Mouse (Mus musculus) heart, adult 18-20 months (tissue): Measurements from ENCODE around the gene Unc5c. TPM values are rescaled to one million over a fixed set of nuclear protein-coding genes. Genes with fewer than 3 reads are reported as not detected.
A peak's percentile ranks its signal among the peaks of the same experiment; 100 is the strongest.

Experiments used
- DNase-seq, 2 experiments: peaks; one replicate each; pipeline ENCODE4 v3.0.0; 2021 to 2022; ENCODE audit warnings: mixed read lengths in 1 of 2
- total RNA-seq, 2 experiments: library from RNA; stranded (reverse); gene quantifications; 2 replicates each; pipeline ENCODE4 v1.2.3; 2021

Gene Unc5c
- total RNA-seq, 2 experiments from 2014 or later = 0.27 to 0.49 TPM

DNA sequence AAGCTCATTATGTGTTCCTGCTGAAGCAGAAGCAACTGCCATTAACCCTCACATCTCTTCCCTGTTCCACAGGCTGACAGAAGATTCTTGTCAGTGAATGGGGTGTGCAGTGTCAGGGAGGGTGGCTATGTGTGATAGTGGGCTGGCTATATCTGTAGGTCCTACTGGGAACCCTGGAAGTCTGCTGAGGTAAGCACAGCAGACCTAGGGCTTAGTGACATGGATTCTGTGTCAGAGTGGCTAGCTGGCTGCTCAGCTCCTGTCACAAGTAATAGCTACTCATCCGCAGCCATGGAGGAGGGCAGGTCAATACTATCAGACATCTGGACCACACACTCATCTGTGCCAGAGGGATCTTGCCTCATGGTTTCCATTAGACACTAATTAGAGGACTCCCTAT lies 349.8 kb downstream of the Unc5c start:
- DNase-seq = no peak

DNA sequence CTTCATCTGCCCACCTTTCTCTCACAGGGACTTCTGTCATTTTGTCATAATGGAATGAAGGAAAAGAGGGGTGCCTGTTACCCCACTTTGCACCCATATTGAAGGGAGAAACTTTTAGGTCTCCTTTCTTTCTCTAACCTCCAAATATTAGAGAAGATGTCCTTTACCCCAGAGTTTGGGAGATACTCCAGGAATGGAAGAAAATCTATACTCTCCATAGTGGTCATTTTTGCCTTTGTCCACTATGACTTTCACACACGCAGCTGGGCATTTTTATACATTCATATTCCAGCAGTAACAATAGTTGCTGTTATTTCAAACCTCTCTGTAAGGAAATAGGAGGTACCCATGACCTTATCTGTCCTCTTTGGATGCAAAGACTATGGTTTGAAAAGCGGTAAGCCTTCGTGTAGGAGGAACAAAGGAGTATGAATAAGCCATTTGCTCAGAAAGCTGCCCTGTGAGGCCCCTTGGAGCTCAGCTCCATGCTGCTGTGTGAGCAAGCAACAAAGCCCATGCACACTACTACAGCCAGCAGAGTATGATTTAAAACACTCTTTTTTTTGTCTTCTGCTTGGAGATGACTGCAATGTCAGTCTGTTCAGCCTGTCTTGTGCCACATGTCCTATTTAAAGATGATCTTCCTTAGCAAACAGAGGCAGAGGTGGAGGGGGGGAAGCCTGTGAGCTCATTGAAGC lies 353.7 kb downstream of the Unc5c start:
- DNase-seq = no peak

DNA sequence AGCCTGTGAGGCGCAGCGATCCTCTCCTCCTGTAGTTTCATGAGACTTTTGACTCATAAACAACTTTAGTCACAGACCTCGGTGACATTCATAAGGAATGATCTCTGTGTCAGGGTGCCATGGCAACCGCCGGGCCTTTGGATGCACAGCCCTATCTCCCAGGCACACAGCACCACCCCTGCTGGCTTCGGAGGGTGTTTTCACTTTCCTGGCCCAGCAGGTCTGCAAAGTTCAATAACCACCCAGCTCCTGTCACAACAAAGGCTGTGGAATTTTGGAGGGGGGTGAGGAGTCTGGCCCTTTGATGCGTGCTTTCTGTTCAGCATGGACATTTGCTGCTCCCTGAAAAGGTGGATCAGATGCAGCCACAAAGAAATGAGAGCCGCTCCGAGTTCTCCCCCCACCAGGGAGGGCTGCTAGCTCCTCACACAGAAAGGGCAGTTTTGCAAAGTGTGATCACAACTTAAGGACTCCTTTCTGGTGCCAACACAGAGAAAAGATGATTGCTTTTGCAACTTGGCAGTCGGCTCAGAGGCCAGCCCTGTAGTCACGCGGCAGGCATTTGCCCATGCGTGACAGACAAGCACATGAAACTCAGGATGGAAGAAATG lies 354.4 kb downstream of the Unc5c start:
- DNase-seq = no peak

DNA sequence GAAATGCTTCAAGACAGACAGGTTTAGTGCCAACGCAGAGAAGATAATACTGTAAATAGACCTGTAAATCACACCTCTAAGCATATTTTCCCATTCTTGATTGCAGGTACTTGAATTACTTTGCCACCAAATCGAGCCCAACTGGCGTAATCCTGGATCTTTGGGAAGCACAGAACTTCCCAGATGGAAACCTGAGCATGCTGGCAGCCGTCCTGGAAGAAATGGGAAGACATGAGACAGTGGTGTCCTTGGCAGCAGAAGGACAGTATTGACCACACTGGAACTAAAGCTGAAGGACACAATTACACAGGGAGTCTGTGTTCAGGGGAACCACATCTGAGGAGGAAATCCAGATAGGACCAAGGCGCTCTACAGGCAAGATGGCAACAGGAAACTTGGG lies 363.3 kb downstream of the Unc5c start:
- no peak for DNase-seq

DNA sequence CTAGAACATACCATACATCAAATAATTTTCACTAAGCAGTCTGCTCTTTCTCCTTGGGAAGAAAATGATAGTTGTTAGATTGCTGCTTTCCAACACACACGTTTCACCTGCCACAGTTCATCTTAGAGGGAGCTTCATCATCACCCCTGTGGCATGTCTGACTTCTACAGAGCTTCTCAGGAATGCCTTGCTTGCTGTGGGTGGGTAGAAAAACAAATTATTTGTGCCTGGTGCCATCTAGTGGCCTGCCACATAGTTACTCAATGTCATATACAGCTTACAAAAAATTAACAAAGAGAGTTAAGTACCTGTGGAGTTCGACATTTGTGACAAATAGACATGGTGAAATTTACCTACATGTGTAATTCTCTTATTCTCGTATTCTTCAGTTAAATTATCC lies 366.1 kb downstream of the Unc5c start:
- peak in 1 of 2 experiments; percentile 47 for DNase-seq

DNA sequence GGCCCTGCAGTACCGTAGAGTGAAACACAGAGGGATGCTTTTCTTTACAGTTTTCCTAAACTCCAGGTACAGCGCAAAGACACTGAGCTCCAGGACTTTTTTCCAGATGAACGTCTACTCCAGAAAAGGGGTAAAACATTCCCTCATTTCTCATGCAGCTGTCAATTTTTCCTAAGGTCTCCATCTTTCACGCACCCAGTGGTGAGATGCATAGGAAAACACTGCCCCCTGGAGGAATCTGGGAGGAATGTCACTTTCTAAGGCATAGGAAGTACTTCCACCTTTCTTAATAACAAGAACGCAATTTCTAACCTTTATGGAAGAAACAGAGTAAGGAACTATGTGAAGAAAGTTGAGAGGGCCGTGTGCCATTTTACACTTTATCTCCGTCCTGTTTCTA lies 373.8 kb downstream of the Unc5c start:
- peak in 1 of 2 experiments; percentile 13 for DNase-seq

DNA sequence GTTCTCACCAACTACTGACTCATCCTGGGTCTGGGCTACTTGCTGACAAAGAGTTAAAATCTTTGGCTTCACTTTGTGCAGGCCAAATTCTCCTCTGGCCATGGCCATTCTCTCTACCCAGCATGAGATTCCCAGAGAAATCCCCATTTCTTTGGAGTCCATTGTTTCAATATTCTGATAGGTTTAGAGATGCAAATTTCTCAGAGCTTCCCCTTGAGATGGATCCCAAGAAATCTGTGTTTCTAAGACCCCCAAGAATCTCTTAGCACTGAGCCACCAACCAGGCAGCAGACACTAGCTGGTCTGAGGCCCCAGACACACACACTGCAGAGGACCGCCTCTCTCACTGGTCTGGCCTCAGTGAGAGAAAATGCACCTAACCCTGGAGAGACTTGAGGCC lies 384.2 kb downstream of the Unc5c start:
- DNase-seq = no peak

DNA sequence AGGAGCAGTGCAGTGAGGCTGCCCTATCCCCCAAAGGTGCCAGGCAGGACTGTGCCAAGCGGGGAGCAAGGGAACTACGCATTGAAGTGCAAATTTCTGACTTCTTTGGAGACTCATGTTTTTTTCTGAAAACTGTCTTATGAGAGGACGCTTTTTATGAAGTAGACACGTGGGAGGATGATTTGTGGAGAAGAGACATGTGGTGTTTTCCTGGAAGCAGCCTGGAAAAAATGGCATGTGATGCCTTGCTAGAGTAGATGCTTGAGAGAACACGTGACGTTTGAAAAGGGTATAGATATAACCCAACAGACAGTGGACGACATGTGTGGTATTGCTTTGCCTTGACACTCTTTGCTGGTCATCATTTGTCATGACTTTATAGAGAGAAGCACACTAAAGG lies 385.1 kb downstream of the Unc5c start:
- DNase-seq = no peak

DNA sequence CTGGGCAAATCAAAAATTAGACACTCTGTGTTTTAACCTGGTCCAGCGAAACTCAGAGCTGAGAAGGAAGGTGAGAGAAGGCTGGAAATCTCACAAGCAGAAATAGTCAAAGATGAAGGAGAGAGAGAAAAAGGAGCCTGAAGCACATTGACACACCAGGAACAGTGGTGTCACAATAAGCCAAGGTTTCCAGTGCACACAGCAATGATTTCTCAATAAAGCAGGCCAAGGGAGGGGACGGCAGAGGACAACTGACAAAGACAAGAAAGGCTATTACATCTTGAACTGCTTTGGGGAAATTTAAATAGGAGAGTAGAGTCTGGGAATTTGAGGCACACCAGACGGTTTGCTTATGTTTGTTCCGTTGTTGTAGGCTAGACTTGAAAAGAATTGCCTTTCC lies 389.3 kb downstream of the Unc5c start:
- no peak for DNase-seq

DNA sequence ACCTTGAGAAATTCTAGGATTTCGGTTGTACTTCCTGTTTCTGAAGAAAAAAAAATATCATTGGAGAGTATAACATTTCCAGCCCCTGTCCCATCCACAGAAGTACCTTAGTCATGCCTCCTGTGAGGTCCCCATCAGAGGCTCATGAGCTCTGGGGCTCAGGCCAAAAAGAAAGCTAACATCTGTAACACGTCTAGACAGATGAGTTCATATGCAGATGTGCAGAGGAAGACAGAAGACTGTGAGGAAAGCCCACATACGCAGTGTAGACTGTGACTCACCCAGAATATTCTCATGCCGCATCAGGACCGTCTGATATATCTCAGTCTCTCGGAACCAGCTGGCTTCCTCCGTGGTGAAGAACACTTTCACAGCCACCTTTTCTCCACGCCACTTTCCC lies 392.1 kb downstream of the Unc5c start:
- DNase-seq = no peak

DNA sequence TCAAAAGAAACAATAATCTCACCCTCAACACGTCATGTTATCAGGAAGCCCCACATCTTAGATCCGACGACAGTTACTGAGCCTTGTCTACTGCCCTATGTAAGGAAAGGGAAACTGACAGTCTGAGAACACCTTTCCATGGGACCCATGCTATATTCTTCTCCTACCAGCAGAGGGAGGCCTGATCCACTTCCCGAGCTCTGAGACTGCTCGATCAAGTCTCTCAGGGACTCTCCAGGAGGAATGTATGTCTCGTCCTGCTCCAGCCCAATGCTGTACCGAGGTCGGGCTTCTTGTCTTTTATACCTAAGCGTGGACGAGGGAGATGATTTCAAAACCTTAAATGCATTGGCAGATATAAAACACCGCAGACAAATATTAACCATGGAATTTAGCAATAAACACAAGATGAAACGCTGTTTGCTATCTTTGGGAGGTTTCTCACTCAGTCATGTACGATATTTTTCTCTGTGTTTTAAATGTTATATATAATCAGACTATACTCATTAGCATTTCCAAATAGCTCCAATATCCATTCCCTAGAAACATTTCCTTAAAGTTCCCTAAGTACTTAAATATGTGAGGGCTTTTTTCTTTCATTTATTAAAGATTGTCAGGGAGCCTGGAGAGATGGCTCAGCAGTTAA lies 397.9 kb downstream of the Unc5c start:
- DNase-seq = peak; percentile 23 to 32

DNA sequence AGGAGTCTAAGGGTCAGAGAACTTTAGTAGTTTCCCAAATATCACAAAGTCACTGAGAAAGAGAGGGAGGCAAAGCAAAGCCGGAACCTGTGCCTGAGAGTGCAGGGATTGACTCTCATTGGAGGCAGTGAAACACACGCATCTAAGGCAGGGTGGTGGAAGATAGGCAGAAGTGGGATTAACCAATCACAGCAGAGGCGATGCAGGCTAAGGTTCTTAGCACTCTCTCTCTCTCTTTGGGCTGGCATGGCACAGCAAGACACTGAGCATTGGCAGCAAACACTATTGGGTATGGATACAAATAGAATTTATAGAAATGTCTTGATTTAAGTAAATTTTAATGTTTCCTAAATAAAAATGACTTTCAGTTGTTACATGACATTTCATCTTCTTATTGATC lies 406.8 kb downstream of the Unc5c start:
- DNase-seq = no peak

DNA sequence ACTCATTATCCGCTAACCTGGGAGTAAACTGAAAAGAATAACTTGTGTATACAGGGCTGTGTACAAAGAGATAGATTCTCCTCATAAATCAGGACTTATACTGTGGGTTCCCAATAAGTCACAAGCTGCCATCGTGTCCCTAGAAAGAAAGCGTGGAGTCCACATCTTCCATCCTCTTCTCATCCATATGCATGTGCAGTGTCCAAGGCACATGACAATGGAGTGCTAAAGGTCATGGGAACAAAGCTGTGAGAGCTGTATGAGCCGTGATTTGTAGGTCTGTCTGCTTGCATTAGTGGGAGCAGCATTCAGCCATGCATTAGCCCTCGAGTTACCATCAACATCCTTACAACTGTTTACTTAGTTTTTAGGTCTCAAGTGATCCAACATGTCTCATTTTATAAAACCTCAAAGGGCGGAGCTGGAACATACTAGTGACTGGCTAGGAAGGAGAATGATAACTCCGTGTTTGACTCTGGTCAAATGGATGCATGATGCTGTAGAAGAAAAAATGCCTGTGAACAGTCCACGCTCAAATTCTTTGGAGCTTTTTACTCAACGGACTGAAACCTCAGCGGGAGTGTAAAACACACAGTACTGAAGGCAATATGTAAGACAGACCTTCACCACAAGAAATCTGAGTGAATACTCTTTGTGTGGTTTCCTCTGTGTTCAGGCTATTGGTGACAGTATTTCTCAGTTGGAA lies 407.5 kb downstream of the Unc5c start:
- DNase-seq = no peak

DNA sequence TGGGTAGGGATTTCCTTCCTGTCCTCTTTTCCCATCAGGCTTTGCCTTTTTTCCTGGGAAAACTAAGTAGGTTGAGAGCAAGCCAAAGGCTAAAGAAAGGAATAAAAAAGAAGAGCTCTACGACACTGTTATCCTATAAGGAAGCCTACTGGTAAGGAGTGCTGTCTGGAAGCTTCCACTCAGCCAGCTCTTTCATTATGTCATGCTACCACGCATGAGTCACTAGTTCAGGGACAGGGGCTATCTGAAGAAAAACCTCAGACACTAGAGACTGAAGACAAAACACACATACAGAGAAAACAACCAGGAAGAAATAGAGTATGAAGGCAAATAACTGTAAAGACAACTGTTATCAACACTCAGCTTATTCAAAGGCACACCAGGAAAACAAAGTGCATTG lies 417.5 kb downstream of the Unc5c start:
- no peak for DNase-seq

DNA sequence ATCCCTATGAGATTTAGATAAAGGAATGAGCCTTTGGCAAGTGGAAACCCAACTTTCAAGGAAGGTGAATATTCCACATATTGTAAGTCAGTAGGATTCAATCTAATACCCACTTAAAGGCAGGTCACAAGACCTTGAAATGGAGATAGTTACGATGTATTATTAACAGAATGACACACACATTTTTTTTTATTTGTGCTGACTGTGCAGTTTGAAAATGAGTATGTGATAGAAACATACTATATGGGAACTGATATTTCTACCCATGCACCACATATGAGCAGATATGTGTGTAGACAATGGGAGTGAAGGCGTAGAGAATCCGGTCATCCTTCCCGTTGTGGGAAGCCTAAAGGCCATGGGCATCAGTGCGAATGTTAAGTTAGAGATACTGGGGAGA lies 419.2 kb downstream of the Unc5c start:
- DNase-seq = no peak
